Mouse (Mus musculus) gastrocnemius, postnatal 14 days (tissue): ENCODE results near the gene Nkpd1. TPM values are rescaled to one million over a fixed set of nuclear protein-coding genes. Genes with fewer than 3 reads are reported as not detected.

Experiments used
- DNase-seq: peaks from one replicate; pipeline ENCODE4 v3.0.0; 2021; ENCODE audit warnings: mixed read lengths
- intact Hi-C: fragments of 180-260 bp; cut with DNase I; formaldehyde crosslinking; loops from one replicate; pipeline ENCODE4 v1.15.1; 2025; ENCODE audit warnings: low total_unique reads
- total RNA-seq, 2 experiments: library from RNA; stranded (reverse); gene quantifications; 2 replicates each; pipeline ENCODE4 v1.2.3; 2021

Gene Nkpd1
- total RNA-seq, 2 experiments from 2014 or later, result not detected

DNA sequence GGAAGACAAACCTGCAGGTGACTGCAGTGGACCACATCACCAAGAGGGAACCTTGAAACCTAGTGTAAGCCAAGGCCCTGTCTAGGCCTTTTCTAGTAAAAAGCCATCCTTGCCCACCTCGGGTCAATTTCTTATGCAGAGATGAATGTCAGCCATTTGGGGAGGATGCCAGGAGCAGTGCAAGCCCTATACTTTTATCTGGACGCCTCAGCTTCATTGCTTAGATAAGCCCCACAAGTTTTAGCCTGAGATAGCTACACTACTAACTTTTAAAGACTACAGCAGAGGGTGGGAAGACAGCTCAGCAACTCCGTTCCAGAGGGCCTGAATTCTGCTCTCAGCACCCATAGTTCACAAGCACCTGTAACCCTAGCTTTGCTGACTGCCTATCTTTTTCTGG is 46.2 kb downstream of the Nkpd1 start:
- DNase-seq, result no peak
- intact Hi-C loops, result no loop called here

DNA sequence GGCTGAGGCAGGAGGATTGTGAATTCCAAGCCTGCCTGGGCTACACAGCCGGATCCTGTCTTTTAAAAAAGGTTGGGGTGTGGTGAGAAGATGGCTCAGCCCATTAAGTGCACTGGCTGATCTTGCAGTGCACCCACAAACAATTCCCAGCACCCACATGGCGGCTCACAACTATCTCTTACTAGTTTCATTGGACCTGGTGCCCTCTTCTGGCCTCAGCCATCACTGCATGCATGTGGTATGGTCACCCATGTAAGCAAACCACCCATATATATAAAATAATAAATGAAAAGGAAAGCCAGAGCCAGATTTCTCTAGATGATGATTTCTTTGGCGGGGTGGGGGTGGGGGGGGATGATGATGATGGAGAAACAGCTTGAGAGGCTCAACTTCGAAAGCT is 46.8 kb downstream of the Nkpd1 start:
- no peak for DNase-seq
- intact Hi-C loops, result no loop called here

DNA sequence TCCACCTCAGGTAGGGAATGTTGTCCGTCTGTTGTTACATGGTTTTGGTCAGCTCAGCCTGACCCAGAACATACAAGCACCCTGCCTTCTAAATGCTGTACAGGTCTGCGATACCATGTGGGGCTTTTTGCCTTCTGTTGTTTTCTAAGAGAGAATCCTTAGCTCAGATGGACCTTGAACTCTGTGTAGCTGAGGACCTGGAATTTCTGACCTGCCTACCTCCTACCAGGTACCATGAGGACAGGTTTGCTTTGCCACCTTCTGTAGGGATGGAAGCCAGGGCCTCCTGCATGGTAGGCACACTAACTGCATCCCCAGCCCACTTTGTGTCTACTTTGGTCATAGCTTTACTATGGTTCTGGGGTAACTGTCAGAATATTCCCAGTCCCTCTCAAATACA is 48.2 kb downstream of the Nkpd1 start:
- intact Hi-C loops, result no loop called here
- no peak for DNase-seq

DNA sequence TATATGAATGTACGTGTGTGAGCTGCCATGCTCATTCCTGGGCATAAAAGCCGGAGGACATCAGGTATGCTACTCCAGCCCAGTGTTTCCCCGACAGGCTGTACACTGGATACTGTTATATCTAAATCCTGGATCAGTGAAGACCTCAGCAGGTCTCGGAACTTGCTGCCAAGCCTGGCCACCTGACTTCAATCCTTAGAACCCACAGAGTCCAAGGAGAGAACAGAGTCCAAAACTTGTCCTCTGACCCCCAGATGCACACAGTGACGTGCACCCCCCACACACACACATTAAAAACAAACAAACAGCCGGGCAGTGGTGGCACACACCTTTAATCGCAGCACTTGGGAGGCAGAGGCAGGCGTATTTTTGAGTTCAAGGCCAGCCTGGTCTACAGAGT is 49.8 kb downstream of the Nkpd1 start:
- intact Hi-C loops, result no loop called here
- no peak for DNase-seq

DNA sequence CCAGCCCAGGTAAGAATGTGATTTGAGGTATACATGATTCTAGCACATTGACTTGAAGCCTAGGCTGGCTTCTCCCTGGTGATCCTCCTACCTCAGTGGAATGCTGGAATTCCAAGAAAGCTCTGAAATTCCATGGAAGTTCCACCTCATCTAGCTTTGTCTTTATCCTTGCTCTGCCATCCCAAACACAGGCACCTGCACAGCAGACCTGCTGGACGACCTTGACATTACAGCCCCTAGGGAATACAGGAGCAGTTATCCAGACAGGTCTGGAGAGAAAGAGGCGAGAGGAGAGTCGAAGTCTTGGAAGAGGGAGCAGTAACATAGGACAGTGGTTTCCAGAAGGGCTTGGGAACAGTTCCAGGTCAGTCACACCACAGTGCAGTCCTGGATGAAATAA is 52.0 kb downstream of the Nkpd1 start:
- no peak for DNase-seq
- intact Hi-C loops, result no loop called here

DNA sequence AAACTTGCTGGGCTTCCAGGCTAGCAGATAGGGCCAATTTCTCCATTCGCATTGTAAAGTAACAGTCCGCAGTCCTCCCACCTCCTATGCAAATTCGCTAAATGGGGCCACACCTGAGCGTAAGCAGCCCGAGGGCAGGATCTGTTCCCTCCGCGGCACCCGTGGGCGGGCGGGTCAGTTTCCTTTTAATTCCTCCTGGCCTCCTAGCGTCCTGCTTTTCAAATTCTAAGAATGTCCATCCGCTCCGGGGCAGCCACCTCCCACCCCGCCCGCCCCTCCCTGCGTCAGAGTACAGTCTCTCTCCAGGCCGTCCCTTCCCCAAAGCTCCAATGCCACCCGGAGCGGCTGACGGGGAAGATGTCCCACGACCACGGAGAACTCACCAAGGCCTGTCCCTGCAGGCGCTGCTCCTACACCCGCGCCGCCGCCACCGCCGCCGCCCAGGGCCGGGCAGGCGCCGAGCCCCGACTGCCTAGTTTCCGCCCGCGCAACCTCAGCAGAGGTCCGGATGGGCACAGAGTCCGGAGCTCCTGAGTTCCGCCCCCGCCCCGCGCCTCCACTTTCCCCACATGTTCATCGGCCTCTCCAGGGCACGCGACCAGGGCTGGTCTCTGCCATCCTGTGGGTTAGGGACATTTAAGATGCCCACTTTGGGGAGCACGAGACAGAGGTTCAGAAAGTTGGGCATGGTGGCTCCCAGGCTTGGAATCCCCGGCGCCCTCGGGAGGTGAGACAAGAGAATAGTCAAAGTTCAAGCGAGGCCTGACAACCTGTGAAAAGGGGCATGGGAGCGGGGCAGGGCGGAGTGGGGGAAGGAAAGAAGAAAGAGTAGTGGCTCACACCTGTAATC is 55.5 kb downstream of the Nkpd1 start:
- DNase-seq, result peak; percentile 83
- intact Hi-C loops, result no loop called here

DNA sequence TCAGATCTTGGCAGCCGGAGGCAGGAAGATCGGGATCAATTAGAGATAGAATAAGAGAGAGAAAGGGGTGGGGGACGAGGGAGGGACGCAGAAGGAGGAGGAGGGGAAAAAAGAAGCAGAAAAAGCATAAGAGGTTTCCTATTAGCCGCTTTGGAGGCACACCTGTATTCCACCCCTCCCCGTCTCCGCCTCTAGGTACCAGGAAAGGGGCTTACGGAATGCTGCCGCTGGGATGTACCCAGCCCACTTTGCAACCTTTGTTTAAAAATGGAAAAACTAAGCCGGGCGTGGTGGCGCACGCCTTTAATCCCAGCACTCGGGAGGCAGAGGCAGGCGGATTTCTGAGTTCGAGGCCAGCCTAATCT is 56.1 kb downstream of the Nkpd1 start:
- intact Hi-C loops, result no loop called here
- DNase-seq, result no peak

Other genes with a start within 250 kb of the Nkpd1 start
- gene Vasp, start 246.0 kb upstream of the Nkpd1 start, total RNA-seq, result 10 to 100 TPM; 31.0 to 35.1 TPM
- not detected for gene Ppm1n, start 237.8 kb upstream of the Nkpd1 start, total RNA-seq
- gene Rtn2, start 235.2 kb upstream of the Nkpd1 start, total RNA-seq, result 100 to 1,000 TPM; 800 to 833 TPM
- gene Fosb, start 207.8 kb upstream of the Nkpd1 start, total RNA-seq, result under 1 TPM; 0.69 to 0.90 TPM
- 10 to 100 TPM; 26.7 to 28.7 TPM for gene Ercc1, start 173.1 kb upstream of the Nkpd1 start, total RNA-seq
- gene Cd3eap, start 158.4 kb upstream of the Nkpd1 start, total RNA-seq, result 1 to 10 TPM; 7.4 to 8.2 TPM
- gene Ppp1r13l, start 158.1 kb upstream of the Nkpd1 start, total RNA-seq, result 1 to 10 TPM; 1.7 to 2.9 TPM
- 1 to 10 TPM; 6.1 to 7.8 TPM for gene Ercc2, start 135.8 kb upstream of the Nkpd1 start, total RNA-seq
- gene Klc3, start 113.7 kb upstream of the Nkpd1 start, total RNA-seq, result under 1 TPM in 1 of 2 experiments, not detected in 1; 0.11 TPM
- over 10,000 TPM; 34,344 to 35,305 TPM for gene Ckm, start 113.1 kb upstream of the Nkpd1 start, total RNA-seq
- gene Mark4, start 59.0 kb upstream of the Nkpd1 start, total RNA-seq, result 10 to 100 TPM; 12.6 to 14.1 TPM
- under 1 TPM; 0.47 to 0.74 TPM for gene Exoc3l2, start 54.5 kb upstream of the Nkpd1 start, total RNA-seq
- gene Bloc1s3, start 9.5 kb upstream of the Nkpd1 start, total RNA-seq, result 1 to 10 TPM; 1.7 to 2.1 TPM
- 10 to 100 TPM; 19.9 to 20.0 TPM for gene Trappc6a, start 9.4 kb upstream of the Nkpd1 start, total RNA-seq
- 10 to 100 TPM; 34.4 to 34.5 TPM for gene Ppp1r37, start 45.2 kb downstream of the Nkpd1 start, total RNA-seq
- under 1 TPM in 1 of 2 experiments, not detected in 1; 0.27 TPM for gene Zfp296, start 59.4 kb downstream of the Nkpd1 start, total RNA-seq
- gene Gemin7, start 59.8 kb downstream of the Nkpd1 start, total RNA-seq, result 10 to 100 TPM; 50.0 to 55.1 TPM
- gene Clasrp, start 86.6 kb downstream of the Nkpd1 start, total RNA-seq, result 10 to 100 TPM; 10.6 to 12.0 TPM
- 1 to 10 TPM; 4.9 to 7.3 TPM for gene Relb, start 111.6 kb downstream of the Nkpd1 start, total RNA-seq
- gene Clptm1, start 147.2 kb downstream of the Nkpd1 start, total RNA-seq, result 10 to 100 TPM; 39.8 to 47.7 TPM
- gene Apoc2, start 160.1 kb downstream of the Nkpd1 start, total RNA-seq, result under 1 TPM; 0.41 to 0.44 TPM
- gene Gm44805, start 163.6 kb downstream of the Nkpd1 start, total RNA-seq, result not detected
- not detected for gene Apoc4, start 163.6 kb downstream of the Nkpd1 start, total RNA-seq
- gene Apoc1, start 174.8 kb downstream of the Nkpd1 start, total RNA-seq, result 1 to 10 TPM in 1 of 2 experiments, not detected in 1; 1.3 TPM
- gene Apoe, start 181.3 kb downstream of the Nkpd1 start, total RNA-seq, result 10 to 100 TPM; 56.6 to 84.2 TPM
- gene Tomm40, start 197.6 kb downstream of the Nkpd1 start, total RNA-seq, result 10 to 100 TPM; 52.9 to 55.7 TPM
- gene Nectin2, start 232.6 kb downstream of the Nkpd1 start, total RNA-seq, result 10 to 100 TPM in 1 of 2 experiments, 1 to 10 TPM in 1; 9.8 to 12.9 TPM